Mouse (Mus musculus): ENCODE results near the gene Trip13. TPM values are rescaled to one million over a fixed set of nuclear protein-coding genes. Genes with fewer than 3 reads are reported as not detected.

Gene Trip13
- 78.8 and 83.3 TPM in 2 replicates for polyA plus RNA-seq (2016; fragmentation: Nextera tagmentation; extraction: Ambion mirVana)

GRCm38 (mm10) chr13:73937321-73938176 lies at the start of gene Trip13, which contains the start of gene Brd9:
Gene Trip13 (minus strand): TSS chr13:73937784.
Gene Brd9 (plus strand): TSS chr13:73937811.
- WGBS = under 1% methylated on average over 82 of the region's 82 CpGs
- Histone ChIP-seq H3K4me1 (peaks cover 19% of the 10 kb centered on the region), H3K4me3 (peak within 1 kb of the TSS; percentile 89), H3K27ac (peak within 1 kb of the TSS; percentile 96), H3K27me3 (ENCODE audit: poor library complexity, severe bottlenecking) (no peaks in the 10 kb centered on the region), H3K9me3 (no peaks in the 10 kb centered on the region), H3K36me3 (replicated peaks) (peaks cover 63% of the 10 kb centered on the region)
- peak; percentile 94 for DNase-seq (ENCODE audit: extremely low spot score, low spot score)

- H3K9me3 ChIP-seq = no peaks in the 10 kb centered on the region
- no peaks in the 10 kb centered on the region for H3K36me3 ChIP-seq (replicated peaks)
- no peak for DNase-seq (ENCODE audit: extremely low spot score, low spot score)
- no peaks in the 10 kb centered on the region for H3K4me1 ChIP-seq
- no peak overlapping the region for H3K4me3 ChIP-seq
- H3K27me3 ChIP-seq (ENCODE audit: poor library complexity, severe bottlenecking) = no peaks in the 10 kb centered on the region
- WGBS = 92% methylated on average over 5 of the region's 5 CpGs
- no peak overlapping the region for H3K27ac ChIP-seq
Observed at GRCm38 (mm10) chr13:73976935-73977334, 39.4 kb upstream of the Trip13 start.

DNA sequence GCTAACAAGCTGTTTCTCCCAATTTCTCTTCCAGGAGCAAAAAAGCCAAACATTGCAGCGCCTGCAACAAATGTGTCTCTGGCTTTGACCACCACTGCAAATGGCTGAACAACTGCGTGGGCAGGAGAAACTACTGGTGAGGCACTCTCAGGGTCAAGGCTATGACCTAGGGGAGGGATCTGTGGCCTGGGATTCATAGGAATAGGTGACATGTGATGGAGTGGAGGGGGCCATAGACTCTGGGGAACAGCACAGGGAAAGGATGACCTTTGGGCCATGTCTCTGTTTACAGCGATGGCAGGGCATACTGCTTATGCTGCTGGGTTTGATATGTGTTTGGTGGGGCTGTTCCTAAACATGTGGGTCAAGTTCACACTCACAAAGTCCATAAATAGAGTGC lies 36.9 kb upstream of the Trip13 start:
- DNase-seq (ENCODE audit: extremely low spot score, low spot score) = no peak
- 87% methylated on average over 3 of the region's 3 CpGs for WGBS

DNA sequence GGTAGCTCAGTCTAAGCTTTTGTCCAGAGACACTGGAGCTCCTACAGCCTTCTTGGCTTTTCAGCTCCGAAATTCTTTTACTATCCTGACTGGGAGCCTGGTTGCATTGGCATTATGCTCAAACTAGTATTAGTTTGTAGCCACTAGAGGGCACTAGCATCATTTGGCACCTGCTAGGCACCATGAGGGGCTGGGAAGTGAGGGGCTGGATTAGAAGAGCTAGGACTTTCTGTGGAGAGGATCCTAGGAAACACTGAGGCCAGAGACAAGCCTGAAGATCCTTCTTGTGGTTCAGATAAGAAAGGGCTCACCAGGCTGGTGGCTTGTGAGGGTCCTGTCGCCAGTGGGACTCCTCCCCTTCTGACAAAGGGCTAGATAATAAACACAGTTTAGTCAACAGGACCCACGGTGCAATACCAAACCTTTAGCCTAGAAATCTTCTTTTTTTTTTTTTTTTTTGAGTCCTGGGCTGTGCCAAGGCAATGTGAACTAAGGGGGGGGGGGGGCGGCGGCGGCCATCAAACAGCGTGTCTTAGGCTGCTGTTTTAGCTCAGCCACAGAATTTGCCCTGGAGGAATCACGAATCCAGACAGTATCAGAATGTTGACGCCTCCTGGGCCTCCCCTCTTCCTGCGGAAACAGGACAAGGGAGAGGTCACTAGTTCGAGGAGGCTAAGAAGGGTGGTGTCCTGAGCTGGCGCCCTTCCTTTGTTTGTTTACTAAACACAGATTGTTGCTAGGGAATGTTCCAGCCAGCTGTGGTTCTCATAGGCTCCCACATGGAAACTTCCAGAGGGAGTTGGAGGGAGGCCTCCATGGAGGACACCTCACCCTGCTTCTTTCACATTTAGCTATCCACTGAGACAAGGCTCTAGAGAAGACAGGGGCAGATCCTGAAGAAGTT lies 33.2 kb upstream of the Trip13 start:
- 43% methylated on average over 12 of the region's 12 CpGs for WGBS
- Histone ChIP-seq H3K4me1 (0 out of 2 replicates have a peak, but pooled peaks cover 4% of the 10 kb centered on the region), H3K27me3 (ENCODE audit: poor library complexity, severe bottlenecking) (no peaks in the 10 kb centered on the region), H3K9me3 (no peaks in the 10 kb centered on the region), H3K4me3 (no peak overlapping the region), H3K27ac (no peak overlapping the region), H3K36me3 (replicated peaks) (no peaks in the 10 kb centered on the region)
- peak; percentile 59 for DNase-seq (ENCODE audit: extremely low spot score, low spot score)

More for the DNA sequence above, 36.9 kb upstream of the Trip13 start:
- H3K27ac ChIP-seq = no peak overlapping the region
- 0 out of 2 replicates have a peak, but pooled peaks cover 4% of the 10 kb centered on the region for H3K4me1 ChIP-seq
- H3K36me3 ChIP-seq (replicated peaks) = no peaks in the 10 kb centered on the region
- H3K27me3 ChIP-seq (ENCODE audit: poor library complexity, severe bottlenecking) = no peaks in the 10 kb centered on the region
- H3K4me3 ChIP-seq = no peak overlapping the region
- no peaks in the 10 kb centered on the region for H3K9me3 ChIP-seq

GRCm38 (mm10) chr13:73963551-73963950 lies 26.0 kb upstream of the Trip13 start, which contains the start of gene Zdhhc11:
Gene Zdhhc11 (plus strand): TSS chr13:73963851.
- H3K36me3 ChIP-seq (replicated peaks) = peaks cover 39% of the 10 kb centered on the region
- no peak within 1 kb of the TSS for H3K4me3 ChIP-seq
- no peaks in the 10 kb centered on the region for H3K9me3 ChIP-seq
- no peak for DNase-seq (ENCODE audit: extremely low spot score, low spot score)
- H3K4me1 ChIP-seq = no peaks in the 10 kb centered on the region
- H3K27me3 ChIP-seq (ENCODE audit: poor library complexity, severe bottlenecking) = no peaks in the 10 kb centered on the region
- H3K27ac ChIP-seq = no peak within 1 kb of the TSS
- 89% methylated on average over 5 of the region's 5 CpGs for WGBS

DNA sequence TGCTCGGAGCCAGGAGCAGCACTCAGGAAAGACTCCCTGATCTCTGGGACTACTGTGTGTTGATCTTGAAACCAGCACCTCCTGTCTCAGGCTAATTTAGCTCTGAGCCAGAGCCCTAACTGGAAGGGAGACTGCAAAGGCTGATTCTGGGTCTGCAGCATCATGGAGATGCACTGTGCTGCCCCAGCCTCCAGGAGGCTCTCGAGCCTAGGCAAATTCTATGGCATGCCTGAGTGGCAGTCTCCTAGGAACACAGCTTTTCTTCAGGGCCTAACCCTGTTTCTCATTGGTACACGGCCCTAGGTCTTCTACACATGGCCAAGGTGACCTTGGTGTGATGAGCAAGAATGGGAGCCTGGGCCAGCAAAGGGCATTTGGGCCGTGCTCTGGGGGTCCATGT lies 23.6 kb upstream of the Trip13 start:
- H3K9me3 ChIP-seq = no peaks in the 10 kb centered on the region
- no peak for DNase-seq (ENCODE audit: extremely low spot score, low spot score)
- H3K4me3 ChIP-seq = no peak overlapping the region
- H3K36me3 ChIP-seq (replicated peaks) = peaks cover 61% of the 10 kb centered on the region
- no peaks in the 10 kb centered on the region for H3K27me3 ChIP-seq (ENCODE audit: poor library complexity, severe bottlenecking)
- 85% methylated on average over 4 of the region's 4 CpGs for WGBS
- no peak overlapping the region for H3K27ac ChIP-seq
- no peaks in the 10 kb centered on the region for H3K4me1 ChIP-seq

DNA sequence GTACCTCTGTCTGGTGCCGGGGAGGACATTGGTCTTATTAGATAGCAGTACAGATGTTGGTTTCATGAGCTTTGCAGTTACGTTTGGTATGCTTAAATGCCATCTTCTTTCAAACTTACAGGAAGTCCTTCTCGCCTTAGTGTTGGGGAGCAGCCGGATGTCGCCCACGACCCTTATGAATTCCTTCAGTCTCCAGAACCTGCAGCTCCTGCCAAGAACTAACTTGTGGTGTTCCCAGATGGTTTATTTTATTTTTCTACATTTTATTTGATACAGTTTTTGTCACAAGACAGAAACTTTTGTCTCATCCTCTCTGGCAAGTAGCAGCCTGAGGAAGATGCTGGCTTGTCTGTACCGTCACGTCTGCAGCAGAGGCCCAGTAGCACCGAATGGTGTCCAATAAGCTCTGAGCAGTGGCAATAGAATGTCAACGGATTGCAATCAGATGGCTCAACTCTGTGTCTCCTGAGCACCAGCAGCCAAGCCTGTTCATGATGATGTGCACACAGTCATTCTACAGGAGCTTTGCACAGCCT lies 22.6 kb upstream of the Trip13 start:
- no peaks in the 10 kb centered on the region for H3K9me3 ChIP-seq
- 93% methylated on average over 10 of the region's 10 CpGs for WGBS
- no peaks in the 10 kb centered on the region for H3K4me1 ChIP-seq
- H3K36me3 ChIP-seq (replicated peaks) = peaks cover 70% of the 10 kb centered on the region
- H3K4me3 ChIP-seq = no peak overlapping the region
- H3K27ac ChIP-seq = no peak overlapping the region
- no peak for DNase-seq (ENCODE audit: extremely low spot score, low spot score)
- H3K27me3 ChIP-seq (ENCODE audit: poor library complexity, severe bottlenecking) = no peaks in the 10 kb centered on the region

- H3K4me1 ChIP-seq = no peaks in the 10 kb centered on the region
- H3K4me3 ChIP-seq = no peak overlapping the region
- 86% methylated on average over 5 of the region's 5 CpGs for WGBS
- no peaks in the 10 kb centered on the region for H3K9me3 ChIP-seq
- H3K36me3 ChIP-seq (replicated peaks) = peaks cover 95% of the 10 kb centered on the region
- H3K27ac ChIP-seq = no peak overlapping the region
- DNase-seq (ENCODE audit: extremely low spot score, low spot score) = no peak
- no peaks in the 10 kb centered on the region for H3K27me3 ChIP-seq (ENCODE audit: poor library complexity, severe bottlenecking)
Observed at GRCm38 (mm10) chr13:73955531-73955930, 17.9 kb upstream of the Trip13 start.

- H3K36me3 ChIP-seq (replicated peaks) = peaks cover 95% of the 10 kb centered on the region
Observed at GRCm38 (mm10) chr13:73954666-73955065, 17.1 kb upstream of the Trip13 start.

DNA sequence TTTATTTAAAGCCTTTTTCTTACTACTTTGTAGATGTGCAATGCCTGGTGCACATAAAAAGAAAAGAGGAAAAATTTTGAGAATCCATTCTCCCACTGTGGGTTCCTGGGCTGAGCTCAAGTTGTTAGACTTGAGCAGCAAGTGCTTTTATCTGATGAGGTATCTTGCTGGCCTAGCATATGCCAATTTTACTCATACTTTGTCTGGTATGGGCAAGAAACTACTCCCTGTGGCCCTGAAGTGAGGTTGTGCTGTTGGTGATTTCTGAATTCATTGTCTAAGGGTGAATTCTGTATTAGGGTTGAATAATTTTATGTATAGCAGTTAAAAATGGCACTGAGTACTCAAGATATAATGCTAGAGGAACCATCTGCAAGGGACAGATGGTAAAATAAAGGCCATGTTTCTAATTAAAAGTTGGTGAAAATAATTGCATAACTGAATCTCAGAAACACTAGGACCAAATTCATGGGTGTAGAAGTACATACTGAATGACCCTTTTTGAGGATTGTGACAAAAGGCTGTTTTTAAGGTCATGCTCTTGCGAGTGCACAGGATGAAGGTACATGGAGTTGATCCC lies 16.1 kb upstream of the Trip13 start:
- Histone ChIP-seq H3K4me1 (no peaks in the 10 kb centered on the region), H3K27ac (no peak overlapping the region), H3K36me3 (replicated peaks) (peaks cover 95% of the 10 kb centered on the region), H3K4me3 (no peak overlapping the region), H3K27me3 (ENCODE audit: poor library complexity, severe bottlenecking) (no peaks in the 10 kb centered on the region), H3K9me3 (no peaks in the 10 kb centered on the region)
- 89% methylated on average over 1 of the region's 1 CpGs for WGBS
- no peak for DNase-seq (ENCODE audit: extremely low spot score, low spot score)

More at GRCm38 (mm10) chr13:73954666-73955065, 17.1 kb upstream of the Trip13 start:
- Histone ChIP-seq H3K27ac (no peak overlapping the region), H3K4me3 (no peak overlapping the region), H3K9me3 (no peaks in the 10 kb centered on the region), H3K27me3 (ENCODE audit: poor library complexity, severe bottlenecking) (no peaks in the 10 kb centered on the region), H3K4me1 (no peaks in the 10 kb centered on the region)
- WGBS = 76% methylated on average over 6 of the region's 6 CpGs
- no peak for DNase-seq (ENCODE audit: extremely low spot score, low spot score)

- H3K27ac ChIP-seq = no peak overlapping the region
- no peaks in the 10 kb centered on the region for H3K4me1 ChIP-seq
- WGBS = 95% methylated on average over 9 of the region's 9 CpGs
- H3K4me3 ChIP-seq = no peak overlapping the region
- no peaks in the 10 kb centered on the region for H3K27me3 ChIP-seq (ENCODE audit: poor library complexity, severe bottlenecking)
- H3K36me3 ChIP-seq (replicated peaks) = peaks cover 92% of the 10 kb centered on the region
- no peaks in the 10 kb centered on the region for H3K9me3 ChIP-seq
- no peak for DNase-seq (ENCODE audit: extremely low spot score, low spot score)
Observed at GRCm38 (mm10) chr13:73944606-73945005, 7.0 kb upstream of the Trip13 start.

GRCm38 (mm10) chr13:73939101-73939500 lies 1.5 kb upstream of the Trip13 start:
- Histone ChIP-seq H3K36me3 (replicated peaks) (peaks cover 63% of the 10 kb centered on the region), H3K27me3 (ENCODE audit: poor library complexity, severe bottlenecking) (no peaks in the 10 kb centered on the region), H3K4me1 (peaks cover 19% of the 10 kb centered on the region), H3K4me3 (no peak overlapping the region), H3K27ac (no peak overlapping the region), H3K9me3 (no peaks in the 10 kb centered on the region)
- DNase-seq (ENCODE audit: extremely low spot score, low spot score) = no peak
- WGBS = 95% methylated on average over 5 of the region's 5 CpGs
